Mouse (Mus musculus): ENCODE measurements at regions not wholly inside any gene's neighbourhood (a gene's known extent, or its start where the extent isn't known, plus 50 kb on each side); places are given as distances from the start of the nearest gene placed in this dataset.

GRCm38 (mm10) chr8:44766111-44766873 lies 169.0 kb upstream of the Fat1 start:
- TF ChIP-seq CTCF (conservative IDR thresholded peaks at IDR 0.05; ENCODE audit: insufficient read depth, insufficient read length, low read depth, low read length): no peak
- TF ChIP-seq POLR2A (IDR thresholded peaks at IDR 0.05; ENCODE audit: low read depth, low read length): no peak

Measured in kidney, adult 2 months (tissue).